Mouse (Mus musculus) heart, embryonic 12.5 days (tissue): ENCODE results near the gene Baiap2. TPM values are rescaled to one million over a fixed set of nuclear protein-coding genes. Genes with fewer than 3 reads are reported as not detected.

ENCODE experiments used
- microRNA counts: library from miRNA; unstranded; fragments of <30 nt; microRNA quantifications from one replicate; lab custom pipeline; 2017
- microRNA-seq: library from miRNA; unstranded; fragments of <30 nt; microRNA quantifications from one replicate; pipeline ENCODE4, GENCODE M21; 2017
- polyA plus RNA-seq: library from polyadenylated mRNA; unstranded; fragments of >200 nt; fragmentation: Nextera tagmentation; extraction: Ambion mirVana; gene quantifications from 2 replicates; pipeline ENCODE4 v1.2.1, GENCODE M21; 2016

Baiap2 gene
- polyA plus RNA-seq, 1 experiment from 2014 or later = 15.6 TPM

MicroRNA genes within 50 kb of the gene (microRNA counts, 519-probe panel; counts per million panel counts)
- microRNA mmu-miR-338-3p (lab: Ali Mortazavi, UCI) (not detected), microRNA mmu-miR-338-5p (lab: Ali Mortazavi, UCI) (not detected)

Small RNA genes within 50 kb of the gene (microRNA-seq; reads per million reads assigned to microRNA genes)
- gene Mir3065 (not detected), gene Mir338 (not detected)

Other genes with a start within 250 kb of the Baiap2 start
- 67.8 and 70.4 TPM in 2 replicates for gene Chmp6, start 29.3 kb upstream of the Baiap2 start, polyA plus RNA-seq
- gene Aatk, start 104.4 kb downstream of the Baiap2 start, polyA plus RNA-seq = 0.63 and 0.92 TPM in 2 replicates
- gene Cep131, start 144.1 kb downstream of the Baiap2 start, polyA plus RNA-seq = 18.7 and 19.2 TPM in 2 replicates
- gene Tepsin, start 156.0 kb downstream of the Baiap2 start, polyA plus RNA-seq = 15.5 and 16.8 TPM in 2 replicates
- gene Ndufaf8, start 156.2 kb downstream of the Baiap2 start, polyA plus RNA-seq = 73.9 and 79.2 TPM in 2 replicates
- 114 and 117 TPM in 2 replicates for gene Slc38a10, start 208.6 kb downstream of the Baiap2 start, polyA plus RNA-seq